Mouse (Mus musculus) large intestine, adult 2 months (tissue): ENCODE measurements around the gene Fam104a. TPM values are rescaled to one million over a fixed set of nuclear protein-coding genes. Genes with fewer than 3 reads are reported as not detected.
"Not testable (repeated sequence)": the region's sequence is repeated elsewhere in the genome, so short reads cannot be mapped to it uniquely, and the experiment has no call there.

Source experiments
- DNase-seq: peaks from one replicate; pipeline ENCODE4 v3.0.0-alpha.2; 2012; ENCODE audit warnings: low read depth, low spot score
- WGBS: fragments of 180-500 bp; shearing (Covaris S2); methylation state at CpG from one replicate; pipeline ENCODE4 v1.1.7; 2018; 5-methylcytosine and 5-hydroxymethylcytosine counted together
- polyA plus RNA-seq: library from polyadenylated mRNA; depleted of rRNA; stranded (reverse); fragments of >200 nt; gene quantifications from 2 replicates; pipeline ENCODE4 v1.2.3, GENCODE M21; 2012

The Fam104a gene
- polyA plus RNA-seq, 1 experiment: 18.1 TPM

- 29% methylated on average over 4 of the region's 4 CpGs for WGBS
- DNase-seq: no peak
Observed at GRCm38 (mm10) chr11:113667704-113668103, 16.3 kb downstream of the Fam104a start.

- DNase-seq: peak; percentile 63
- 14% methylated on average over 2 of the region's 2 CpGs for WGBS
Observed at GRCm38 (mm10) chr11:113667122-113667521, 16.8 kb downstream of the Fam104a start.

GRCm38 (mm10) chr11:113666648-113667047 lies 17.3 kb downstream of the Fam104a start:
- no peak for DNase-seq

GRCm38 (mm10) chr11:113666205-113666604 lies 17.8 kb downstream of the Fam104a start:
- no peak for DNase-seq
- WGBS: 42% methylated on average over 6 of the region's 6 CpGs

More at GRCm38 (mm10) chr11:113666648-113667047, 17.3 kb downstream of the Fam104a start:
- WGBS: 23% methylated on average over 10 of the region's 10 CpGs

- WGBS: 65% methylated on average over 2 of the region's 2 CpGs
- DNase-seq: no peak
Observed at GRCm38 (mm10) chr11:113664279-113664678, 19.7 kb downstream of the Fam104a start.

- WGBS: 89% methylated on average over 18 of the region's 18 CpGs
Observed at GRCm38 (mm10) chr11:113661835-113662351, 22.1 kb downstream of the Fam104a start.

GRCm38 (mm10) chr11:113660940-113661339 lies 23.0 kb downstream of the Fam104a start:
- WGBS: 91% methylated on average over 11 of the region's 11 CpGs
- no peak for DNase-seq

More at GRCm38 (mm10) chr11:113661835-113662351, 22.1 kb downstream of the Fam104a start:
- no peak for DNase-seq

GRCm38 (mm10) chr11:113660213-113660612 lies 23.7 kb downstream of the Fam104a start:
- not testable (repeated sequence) for DNase-seq
- WGBS: 94% methylated on average over 3 of the region's 3 CpGs

GRCm38 (mm10) chr11:113658763-113659162 lies 25.2 kb downstream of the Fam104a start:
- WGBS: 68% methylated on average over 4 of the region's 4 CpGs
- no peak for DNase-seq

GRCm38 (mm10) chr11:113658319-113658718 lies 25.6 kb downstream of the Fam104a start:
- 76% methylated on average over 8 of the region's 8 CpGs for WGBS

GRCm38 (mm10) chr11:113657221-113657620 lies 26.7 kb downstream of the Fam104a start:
- 48% methylated on average over 4 of the region's 4 CpGs for WGBS
- no peak for DNase-seq

More at GRCm38 (mm10) chr11:113658319-113658718, 25.6 kb downstream of the Fam104a start:
- DNase-seq: no peak

GRCm38 (mm10) chr11:113656511-113656932 lies 27.4 kb downstream of the Fam104a start:
- WGBS: 77% methylated on average over 8 of the region's 8 CpGs
- DNase-seq: no peak

GRCm38 (mm10) chr11:113654561-113655270 lies 29.2 kb downstream of the Fam104a start:
- 88% methylated on average over 18 of the region's 18 CpGs for WGBS
- DNase-seq: no peak

GRCm38 (mm10) chr11:113654105-113654504 lies 29.9 kb downstream of the Fam104a start:
- no peak for DNase-seq
- WGBS: 95% methylated on average over 15 of the region's 15 CpGs

GRCm38 (mm10) chr11:113652516-113652915 lies 31.4 kb downstream of the Fam104a start:
- WGBS: 90% methylated on average over 6 of the region's 6 CpGs
- no peak for DNase-seq

GRCm38 (mm10) chr11:113651907-113652273 lies 32.1 kb downstream of the Fam104a start:
- DNase-seq: no peak
- 46% methylated on average over 8 of the region's 8 CpGs for WGBS

GRCm38 (mm10) chr11:113651206-113651906 lies 32.6 kb downstream of the Fam104a start:
- 43% methylated on average over 22 of the region's 22 CpGs for WGBS
- no peak for DNase-seq

- under 1% methylated on average over 91 of the region's 91 CpGs for WGBS
- DNase-seq: no peak
Observed at GRCm38 (mm10) chr11:113649353-113650210, 34.4 kb downstream of the Fam104a start, which contains the start of gene Slc39a11. Gene Slc39a11 (minus strand): TSS chr11:113650079.

GRCm38 (mm10) chr11:113648690-113649352 lies 35.1 kb downstream of the Fam104a start, which contains the start of gene Cog1:
Gene Cog1 (plus strand): TSS chr11:113649169.
- 44% methylated on average over 26 of the region's 26 CpGs for WGBS
- DNase-seq: no peak
